Comparison of ENCODE assay signal across 32 mouse cellular contexts in genomic region chr11:107386481-107386880, GRCm38 (mm10).
A peak's percentile ranks its signal among the peaks of the same experiment; 100 is the strongest.
DNase-seq lines count a peak whose midpoint lies in the region; ATAC-seq and TF ChIP-seq lines count a peak whose summit lies in the region.
"Had no signal": no experiment of that assay in that cellular context is flagged by ENCODE, and none has a peak within 500 bp of the region (broad histone marks: within the 10 kb centered on the region; RNA-seq: fewer than 3 reads in every experiment).

No protein-coding gene starts in this region.

- no peak for TF ChIP-seq EP300 in MEL (IDR thresholded peaks at IDR 0.05; ENCODE audit: low read depth in 1 of 2, low read length in 2 of 2)

- no peaks in the 10 kb centered on the region for H3K36me3 ChIP-seq in kidney, adult 2 months (ENCODE audit: control insufficient read depth, insufficient read depth, low read length)
- H3K36me3 ChIP-seq in MEL (ENCODE audit: control insufficient read depth in 1 of 2, insufficient read depth in 2 of 2, low read length in 2 of 2): no peaks in the 10 kb centered on the region
- no peaks in the 10 kb centered on the region for H3K36me3 ChIP-seq in hindbrain, embryonic 14.5 days (replicated peaks; ENCODE audit: control insufficient read depth, insufficient read depth)
- H3K36me3 ChIP-seq: embryonic facial prominence, embryonic 13.5 days; forebrain, embryonic 12.5 days; forebrain, embryonic 15.5 days; heart, embryonic 10.5 days; heart, embryonic 13.5 days; hindbrain, embryonic 10.5 days; hindbrain, embryonic 13.5 days had no signal

- H3K27me3 ChIP-seq in kidney, adult 2 months (replicated peaks; ENCODE audit: control insufficient read depth, insufficient read depth, low read length): no peaks in the 10 kb centered on the region
- no peaks in the 10 kb centered on the region for H3K27me3 ChIP-seq in MEL (ENCODE audit: control insufficient read depth in 1 of 2, insufficient read depth in 2 of 2, low read length in 2 of 2)
- H3K27me3 ChIP-seq in hindbrain, embryonic 14.5 days (ENCODE audit: control insufficient read depth, insufficient read depth, low read length): no peaks in the 10 kb centered on the region
- H3K27me3 ChIP-seq: CH12.LX; embryonic facial prominence, embryonic 13.5 days; forebrain, embryonic 12.5 days; forebrain, embryonic 15.5 days; heart, embryonic 13.5 days; hindbrain, embryonic 13.5 days had no signal

- no peak for TF ChIP-seq CTCF in gastrocnemius, adult 2 months (IDR thresholded peaks at IDR 0.05)
- TF ChIP-seq CTCF in kidney, adult 2 months (conservative IDR thresholded peaks at IDR 0.05; ENCODE audit: insufficient read depth, insufficient read length, low read depth, low read length): no peak
- TF ChIP-seq CTCF in MEL (IDR thresholded peaks at IDR 0.05 in 2 of 3, conservative IDR thresholded peaks at IDR 0.05 in 1 of 3; ENCODE audit: control insufficient read depth in 1 of 3, insufficient read depth in 1 of 3, low read depth in 2 of 3, low read length in 3 of 3, poor library complexity in 1 of 3, severe bottlenecking in 1 of 3): no peak

- no peak for ATAC-seq in hindbrain, embryonic 14.5 days (ENCODE audit: low FRiP score)
- ATAC-seq: forebrain, embryonic 15.5 days; hindbrain, postnatal 0 days; inflammation-experienced regulatory T-cells, adult 6 months; intestine, postnatal 0 days had no signal

- H3K4me2 ChIP-seq in hindbrain, embryonic 14.5 days (replicated peaks): no peak overlapping the region
- H3K4me2 ChIP-seq: embryonic facial prominence, embryonic 13.5 days; forebrain, embryonic 12.5 days; forebrain, embryonic 15.5 days; heart, embryonic 13.5 days; hindbrain, embryonic 13.5 days had no signal

- H3K9ac ChIP-seq in MEL (ENCODE audit: control insufficient read depth, low read depth, low read length, poor library complexity, severe bottlenecking): no peak overlapping the region
- H3K9ac ChIP-seq in hindbrain, embryonic 14.5 days: no peak overlapping the region
- H3K9ac ChIP-seq: embryonic facial prominence, embryonic 13.5 days; forebrain, embryonic 12.5 days; forebrain, embryonic 15.5 days; heart, embryonic 13.5 days; hindbrain, embryonic 13.5 days had no signal

- H3K4me1 ChIP-seq in kidney, adult 2 months (ENCODE audit: control insufficient read depth, insufficient read depth, low read length): peaks cover 3% of the 10 kb centered on the region; the same call in 1 of the 2 replicates
- H3K4me1 ChIP-seq in MEL (ENCODE audit: control insufficient read depth in 1 of 2, insufficient read depth in 2 of 2, low read length in 2 of 2): no peaks in the 10 kb centered on the region
- peaks cover 25% of the 10 kb centered on the region for H3K4me1 ChIP-seq in brown adipose tissue, adult 24 weeks (ENCODE audit: control insufficient read depth, insufficient read depth, insufficient read length, low read length)
- peaks cover 4% of the 10 kb centered on the region; the same call in 1 of the 2 replicates for H3K4me1 ChIP-seq in hindbrain, embryonic 14.5 days (replicated peaks; ENCODE audit: control insufficient read depth, insufficient read depth, low read length)

- intact Hi-C loops in gastrocnemius, adult 2 months (cut with DNase I): no loop called here

- 69% methylated on average over 10 of the region's 10 CpGs for WGBS in kidney, adult 2 months
- WGBS in hindbrain, embryonic 14.5 days: 85% methylated on average over 10 of the region's 10 CpGs

- H3K27ac ChIP-seq in gastrocnemius, adult 2 months: peak overlapping the region; percentile 40; the same call in 1 of the 2 replicates
- peak overlapping the region; percentile 27; the same call in 1 of the 2 replicates for H3K27ac ChIP-seq in kidney, adult 2 months (ENCODE audit: insufficient read depth, low read depth, low read length)
- no peak overlapping the region for H3K27ac ChIP-seq in MEL (ENCODE audit: control insufficient read depth, low read depth, low read length)
- peak overlapping the region; percentile 85 for H3K27ac ChIP-seq in brown adipose tissue, adult 24 weeks (replicated peaks; ENCODE audit: low read depth, low read length)
- H3K27ac ChIP-seq in hindbrain, embryonic 14.5 days: no peak overlapping the region
- H3K27ac ChIP-seq: embryonic facial prominence, embryonic 10.5 days; embryonic facial prominence, embryonic 13.5 days; forebrain, embryonic 12.5 days; forebrain, embryonic 15.5 days; heart, embryonic 10.5 days; heart, embryonic 13.5 days; hindbrain, embryonic 10.5 days; hindbrain, embryonic 13.5 days; hindbrain, postnatal 0 days had no signal

- no peaks in the 10 kb centered on the region for H3K9me3 ChIP-seq in MEL (replicated peaks; ENCODE audit: insufficient read depth, low read length)
- H3K9me3 ChIP-seq in hindbrain, embryonic 14.5 days (ENCODE audit: control insufficient read depth, low read length): no peaks in the 10 kb centered on the region
- H3K9me3 ChIP-seq: embryonic facial prominence, embryonic 10.5 days; embryonic facial prominence, embryonic 13.5 days; forebrain, embryonic 12.5 days; forebrain, embryonic 15.5 days; G1E; heart, embryonic 10.5 days; heart, embryonic 13.5 days; hindbrain, embryonic 10.5 days; hindbrain, embryonic 13.5 days had no signal

- TF ChIP-seq POLR2A in kidney, adult 2 months (IDR thresholded peaks at IDR 0.05; ENCODE audit: low read depth, low read length): no peak
- TF ChIP-seq POLR2A in MEL (IDR thresholded peaks at IDR 0.05; ENCODE audit: control insufficient read depth in 1 of 2, insufficient read depth in 1 of 2, low read depth in 1 of 2, low read length in 2 of 2, poor library complexity in 1 of 2): no peak

- DNase-seq in gastrocnemius, adult 2 months: no peak
- no peak for DNase-seq in gastrocnemius, postnatal 25 days
- no peak for DNase-seq in kidney, adult 2 months
- no peak for DNase-seq in kidney, postnatal 25 days
- no peak for DNase-seq in MEL (ENCODE audit: low read depth, low spot score)
- no peak for DNase-seq in hindbrain, embryonic 14.5 days (ENCODE audit: low spot score)
- DNase-seq in ovary, postnatal 36 days (ENCODE audit: low spot score): no peak
- DNase-seq: adrenal gland, postnatal 10 days; adrenal gland, postnatal 36 days; B cell, adult 2 months; cerebellum, adult 11 months; cerebellum, adult 2 months; cerebellum, adult 9-11 months; cerebellum, postnatal 36 days; embryo, embryonic 11 days; gastrocnemius, postnatal 10 days; kidney, adult 8-10 months had no signal

- no peak overlapping the region for H3K4me3 ChIP-seq in gastrocnemius, adult 2 months
- no peak overlapping the region for H3K4me3 ChIP-seq in kidney, adult 2 months (ENCODE audit: insufficient read depth, low read depth, low read length)
- H3K4me3 ChIP-seq in MEL (ENCODE audit: control insufficient read depth in 1 of 2, insufficient read depth in 1 of 2, low read depth in 2 of 2, low read length in 2 of 2): no peak overlapping the region
- no peak overlapping the region for H3K4me3 ChIP-seq in brown adipose tissue, adult 24 weeks (ENCODE audit: insufficient read depth, low read depth, low read length)
- H3K4me3 ChIP-seq in hindbrain, embryonic 14.5 days (replicated peaks; ENCODE audit: low read length): no peak overlapping the region
- H3K4me3 ChIP-seq: embryonic facial prominence, embryonic 10.5 days; embryonic facial prominence, embryonic 13.5 days; erythroblast, embryonic 14.5 days; forebrain, embryonic 12.5 days; forebrain, embryonic 15.5 days; heart, embryonic 10.5 days; heart, embryonic 13.5 days; hindbrain, embryonic 10.5 days; hindbrain, embryonic 13.5 days had no signal

- TF ChIP-seq RAD21 in MEL (IDR thresholded peaks at IDR 0.05; ENCODE audit: low read depth, low read length): no peak

- H3K79me2 ChIP-seq in MEL (ENCODE audit: control insufficient read depth, insufficient read depth, low read length, poor library complexity): peaks cover 3% of the 10 kb centered on the region

TF ChIP-seq in MEL, 35 proteins besides CTCF, POLR2A, EP300 and RAD21:
- TF ChIP-seq USF1 (IDR thresholded peaks at IDR 0.05; ENCODE audit: low read depth, low read length) (no peak), ZNF384 (IDR thresholded peaks at IDR 0.05; ENCODE audit: low read depth, low read length) (0 out of 2 replicates have a peak, but pooled peaks have one; percentile 23), CHD1 (IDR thresholded peaks at IDR 0.05; ENCODE audit: low read depth, low read length) (no peak)
TF ChIP-seq in MEL: peak in this region for 1.

Comparison
In these comparisons a context has a peak if more than half of its experiments do, and no peak if none do; other contexts are left out.
1. H3K27ac ChIP-seq: peak in gastrocnemius, adult 2 months (single experiment), kidney, adult 2 months (single experiment) and brown adipose tissue, adult 24 weeks (single experiment); none in MEL (single experiment) and hindbrain, embryonic 14.5 days (single experiment).